ENCODE assay signal across 10 mouse cellular contexts in the genomic region with DNA sequence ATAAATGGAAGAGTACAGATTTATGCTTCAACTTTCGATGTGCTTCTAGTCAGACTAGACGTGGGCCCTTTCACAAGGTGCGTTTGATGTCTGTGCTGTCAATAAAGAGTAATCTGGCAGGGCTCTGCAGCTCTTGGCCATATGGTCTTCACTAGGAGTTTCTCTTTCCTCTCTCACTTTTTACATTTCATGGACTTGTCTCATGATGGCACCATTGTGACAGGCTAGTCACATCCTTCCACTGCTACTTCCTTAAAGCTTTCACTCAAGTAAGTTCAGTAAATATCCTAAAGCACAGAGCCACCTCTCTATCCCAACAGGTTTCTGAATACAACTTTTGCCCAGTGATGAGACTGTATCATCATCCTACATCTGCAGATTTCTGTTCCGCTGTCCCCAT. TPM values are rescaled to one million over a fixed set of nuclear protein-coding genes. Genes with fewer than 3 reads are reported as not detected.
A peak's percentile ranks its signal among the peaks of the same experiment; 100 is the strongest.
DNase-seq lines count a peak whose midpoint lies in the region; ATAC-seq and TF ChIP-seq lines count a peak whose summit lies in the region.
"Had no signal": no experiment of that assay in that cellular context is flagged by ENCODE, and none has a peak within 500 bp of the region (broad histone marks: within the 10 kb centered on the region; RNA-seq: fewer than 3 reads in every experiment).

No protein-coding gene starts in this region.

- peak; percentile 63; the same call in 1 of the 2 replicates for ATAC-seq in kidney, embryonic 16.5 days (ENCODE audit: low FRiP score, low TSS enrichment)
- ATAC-seq in midbrain, embryonic 11.5 days (ENCODE audit: low FRiP score) = no peak

- H3K27ac ChIP-seq in gastrocnemius, adult 2 months = peak overlapping the region; percentile 75
- H3K27ac ChIP-seq in kidney, embryonic 16.5 days (ENCODE audit: low read length) = no peak overlapping the region
- no peak overlapping the region for H3K27ac ChIP-seq in midbrain, embryonic 11.5 days (ENCODE audit: low read depth, low read length)
- H3K27ac ChIP-seq: heart, embryonic 13.5 days; midbrain, embryonic 12.5 days had no signal

- no peak overlapping the region for H3K4me2 ChIP-seq in kidney, embryonic 16.5 days (replicated peaks; ENCODE audit: low read depth, low read length)
- H3K4me2 ChIP-seq in midbrain, embryonic 11.5 days = no peak overlapping the region
- H3K4me2 ChIP-seq: heart, embryonic 13.5 days; midbrain, embryonic 12.5 days had no signal

- peaks cover 7% of the 10 kb centered on the region; the same call in 1 of the 2 replicates for H3K4me1 ChIP-seq in kidney, embryonic 16.5 days (ENCODE audit: insufficient read depth, low read length)
- H3K4me1 ChIP-seq in midbrain, embryonic 11.5 days (ENCODE audit: control insufficient read depth, insufficient read depth, low read length) = peaks cover 3% of the 10 kb centered on the region

- peak overlapping the region; percentile 33 for H3K4me3 ChIP-seq in gastrocnemius, adult 2 months
- H3K4me3 ChIP-seq in kidney, embryonic 16.5 days (ENCODE audit: low read length) = no peak overlapping the region
- H3K4me3 ChIP-seq in midbrain, embryonic 11.5 days (ENCODE audit: low read depth, low read length) = no peak overlapping the region
- H3K4me3 ChIP-seq: heart, embryonic 13.5 days; midbrain, embryonic 12.5 days had no signal

- no peaks in the 10 kb centered on the region for H3K36me3 ChIP-seq in kidney, embryonic 16.5 days (ENCODE audit: insufficient read depth, low read length)
- no peaks in the 10 kb centered on the region for H3K36me3 ChIP-seq in midbrain, embryonic 11.5 days (ENCODE audit: control insufficient read depth, insufficient read depth, low read length)
- H3K36me3 ChIP-seq: heart, embryonic 13.5 days; midbrain, embryonic 12.5 days had no signal

- intact Hi-C loops in gastrocnemius, adult 2 months (cut with DNase I) = loop anchor here (2.0 to 5.0 kb wide), 2 partner anchors 134 to 251 kb away; partner anchors contain the start of gene Ccdc83
- intact Hi-C loops in gastrocnemius, postnatal 14 days (cut with DNase I; ENCODE audit: low total_unique reads) = no loop called here

- no peak overlapping the region for H3K9ac ChIP-seq in kidney, embryonic 16.5 days (replicated peaks; ENCODE audit: low read length)
- H3K9ac ChIP-seq in midbrain, embryonic 11.5 days (ENCODE audit: low read length) = no peak overlapping the region
- H3K9ac ChIP-seq: heart, embryonic 13.5 days; midbrain, embryonic 12.5 days had no signal

- no peak for DNase-seq in gastrocnemius, adult 2 months
- no peak for DNase-seq in gastrocnemius, postnatal 14 days
- peak; percentile 38 for DNase-seq in thymus, postnatal 14 days
- no peak for DNase-seq in thymus, adult 18-20 months
- no peak for DNase-seq in retina, embryonic 14.5 days (ENCODE audit: low spot score)
- DNase-seq in midbrain, embryonic 11.5 days (ENCODE audit: low spot score, missing footprints) = no peak
- no peak for DNase-seq in left cerebral cortex, adult 18-20 months (ENCODE audit: low spot score in 2 of 2)

- whole genome bisulfite sequencing in kidney, embryonic 16.5 days = 64% methylated on average over 4 of the region's 4 CpGs
- 77% methylated on average over 4 of the region's 4 CpGs for WGBS in midbrain, embryonic 11.5 days

- H3K9me3 ChIP-seq in kidney, embryonic 16.5 days (ENCODE audit: low read length) = no peaks in the 10 kb centered on the region
- H3K9me3 ChIP-seq in midbrain, embryonic 11.5 days (ENCODE audit: control insufficient read depth, low read length) = no peaks in the 10 kb centered on the region
- H3K9me3 ChIP-seq: heart, embryonic 13.5 days; midbrain, embryonic 12.5 days had no signal

- no peaks in the 10 kb centered on the region for H3K27me3 ChIP-seq in kidney, embryonic 16.5 days (ENCODE audit: insufficient read depth, low read length)
- no peaks in the 10 kb centered on the region for H3K27me3 ChIP-seq in midbrain, embryonic 11.5 days (ENCODE audit: control insufficient read depth, insufficient read depth, low read length)
- H3K27me3 ChIP-seq: heart, embryonic 13.5 days; midbrain, embryonic 12.5 days had no signal

- peak; percentile 68 for TF ChIP-seq CTCF in gastrocnemius, adult 2 months (IDR thresholded peaks at IDR 0.05)

RNA-seq across cellular contexts. Expression of gene Eed, which starts 35.7 kb away (rescaled TPM):
- total RNA-seq in gastrocnemius, adult 2 months (2021) = 10 to 100 TPM; 37.9 to 39.3 TPM
- 10 to 100 TPM; 19.1 to 26.6 TPM for total RNA-seq in gastrocnemius, postnatal 14 days (2021)
- polyA plus RNA-seq in kidney, embryonic 16.5 days (2015; fragmentation: Nextera tagmentation; extraction: Ambion mirVana) = 68.3 and 76.6 TPM in 2 replicates
- polyA plus RNA-seq in midbrain, embryonic 11.5 days (2014; fragmentation: Nextera tagmentation; extraction: Ambion mirVana) = 82.8 and 85.7 TPM in 2 replicates
- 10 to 100 TPM; 34.2 to 39.2 TPM for total RNA-seq in left cerebral cortex, adult 18-20 months (2021)
